ENCODE assay signal across 9 mouse cellular contexts in the genomic region with DNA sequence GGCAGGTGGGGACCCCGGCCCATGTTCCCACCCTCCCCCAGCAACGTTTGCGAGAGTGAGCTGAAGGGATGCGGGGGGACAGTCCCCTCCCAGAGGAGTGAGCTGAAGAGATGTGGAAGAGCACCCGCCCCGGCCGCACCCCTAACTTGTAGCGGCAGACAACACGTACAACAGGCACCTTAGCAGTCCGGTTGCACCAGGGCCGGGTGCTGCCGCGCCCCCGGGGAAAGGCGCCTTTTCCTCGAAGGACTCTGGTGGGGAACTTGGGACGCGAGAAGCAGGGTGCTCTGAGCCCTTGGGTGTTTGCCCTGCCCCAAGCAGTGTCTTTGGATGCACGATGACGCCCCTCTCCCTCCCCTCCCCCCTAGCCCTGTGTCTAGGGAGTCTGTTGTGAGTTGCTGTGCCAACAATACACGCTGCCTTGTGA. TPM values are rescaled to one million over a fixed set of nuclear protein-coding genes. Genes with fewer than 3 reads are reported as not detected.
DNase-seq lines count a peak whose midpoint lies in the region; ATAC-seq and TF ChIP-seq lines count a peak whose summit lies in the region.
"Had no signal": no experiment of that assay in that cellular context is flagged by ENCODE, and none has a peak within 500 bp of the region (broad histone marks: within the 10 kb centered on the region; RNA-seq: fewer than 3 reads in every experiment).

No protein-coding gene starts in this region.

- peak overlapping the region; percentile 95 for H3K27ac ChIP-seq in heart, embryonic 11.5 days (ENCODE audit: low read depth, low read length)
- no peak overlapping the region for H3K27ac ChIP-seq in embryonic fibroblast, embryonic 13.5 days (ENCODE audit: insufficient read depth, low read length)
- H3K27ac ChIP-seq in kidney, embryonic 14.5 days (ENCODE audit: low read depth, low read length): peak overlapping the region; percentile 99

- TF ChIP-seq CTCF in embryonic fibroblast, embryonic 13.5 days (IDR thresholded peaks at IDR 0.05; ENCODE audit: borderline replicate concordance, insufficient read depth, low read length): no peak

- no peak; the same call in 1 of the 2 replicates for ATAC-seq in heart, embryonic 11.5 days (replicated peaks; ENCODE audit: insufficient number of reproducible peaks, low FRiP score, low TSS enrichment)
- ATAC-seq in kidney, embryonic 14.5 days (ENCODE audit: low FRiP score, low TSS enrichment): peak; percentile 44; the same call in 1 of the 2 replicates

- H3K9ac ChIP-seq in heart, embryonic 11.5 days (ENCODE audit: low read depth, low read length): peak overlapping the region; percentile 95
- peak overlapping the region; percentile 92 for H3K9ac ChIP-seq in kidney, embryonic 14.5 days (ENCODE audit: low read depth, low read length)

- no peak for DNase-seq in heart, postnatal 25 days (ENCODE audit: low spot score)
- peak; percentile 53 for DNase-seq in Muller cell, postnatal 12 days (ENCODE audit: inconsistent ontology term)
- DNase-seq in lung, postnatal 25 days (ENCODE audit: low spot score): peak; percentile 23
- peak; percentile 37 for DNase-seq in splenic B cell, adult 2 months (ENCODE audit: low read depth, low spot score)
- no peak for DNase-seq in layer of hippocampus, adult 11-12 months (ENCODE audit: low spot score)

- under 1% methylated on average over 20 of the region's 21 CpGs for WGBS in heart, embryonic 11.5 days (ENCODE audit: insufficient replicate concordance)
- 2% methylated on average over 21 of the region's 21 CpGs for WGBS in kidney, embryonic 14.5 days

- peaks cover 9% of the 10 kb centered on the region; the same call in 1 of the 2 replicates for H3K36me3 ChIP-seq in heart, embryonic 11.5 days (ENCODE audit: control insufficient read depth, insufficient read depth, low read length)
- H3K36me3 ChIP-seq in kidney, embryonic 14.5 days (ENCODE audit: control insufficient read depth, insufficient read depth, low read length): peaks cover 9% of the 10 kb centered on the region; the same call in 1 of the 2 replicates
- H3K36me3 ChIP-seq in splenic B cell, adult 2 months (ENCODE audit: control insufficient read depth, insufficient read depth, low read length, poor library complexity, severe bottlenecking): no peaks in the 10 kb centered on the region

- no peaks in the 10 kb centered on the region for H3K27me3 ChIP-seq in heart, embryonic 11.5 days (ENCODE audit: control insufficient read depth, insufficient read depth, low read length)
- no peaks in the 10 kb centered on the region for H3K27me3 ChIP-seq in kidney, embryonic 14.5 days (ENCODE audit: control insufficient read depth, insufficient read depth, low read length)
- H3K27me3 ChIP-seq in splenic B cell, adult 2 months (ENCODE audit: control insufficient read depth, insufficient read depth, low read length, poor library complexity, severe bottlenecking): peaks cover 2% of the 10 kb centered on the region; the same call in 1 of the 2 replicates

- TF ChIP-seq POLR2A in embryonic fibroblast, embryonic 13.5 days (IDR thresholded peaks at IDR 0.05; ENCODE audit: low read depth, low read length): no peak; the same call in 1 of the 2 replicates

- H3K4me2 ChIP-seq in heart, embryonic 11.5 days: peak overlapping the region; percentile 80
- H3K4me2 ChIP-seq in kidney, embryonic 14.5 days (replicated peaks; ENCODE audit: low read depth, low read length): peak overlapping the region; percentile 88

- H3K9me3 ChIP-seq in heart, embryonic 11.5 days (replicated peaks; ENCODE audit: control insufficient read depth, low read length): no peaks in the 10 kb centered on the region
- H3K9me3 ChIP-seq in kidney, embryonic 14.5 days (ENCODE audit: control insufficient read depth, low read length): no peaks in the 10 kb centered on the region

- H3K4me3 ChIP-seq in heart, embryonic 11.5 days (ENCODE audit: low read depth, low read length): peak overlapping the region; percentile 78
- peak overlapping the region; percentile 75 for H3K4me3 ChIP-seq in embryonic fibroblast, embryonic 13.5 days (ENCODE audit: insufficient read depth, low read length)
- H3K4me3 ChIP-seq in kidney, embryonic 14.5 days (ENCODE audit: low read length): peak overlapping the region; percentile 80

- peaks cover 16% of the 10 kb centered on the region for H3K4me1 ChIP-seq in heart, embryonic 11.5 days (ENCODE audit: control insufficient read depth, insufficient read depth, low read length)
- H3K4me1 ChIP-seq in embryonic fibroblast, embryonic 13.5 days (ENCODE audit: control insufficient read depth, insufficient read depth, low read length): no peaks in the 10 kb centered on the region; the same call in 1 of the 2 replicates
- 0 out of 2 replicates have a peak, but pooled peaks cover 13% of the 10 kb centered on the region for H3K4me1 ChIP-seq in kidney, embryonic 14.5 days (ENCODE audit: control insufficient read depth, insufficient read depth, low read length)

- intact Hi-C loops in heart, postnatal 25 days (cut with DNase I): loop anchor here (5.0 kb wide), 1 partner anchor 39 kb away; no protein-coding TSS in a partner anchor

RNA-seq across cellular contexts. Expression of a gene that starts 0.6 kb away (rescaled TPM):
- 1.8 and 2.4 TPM in 2 replicates for polyA plus RNA-seq in heart, embryonic 11.5 days (2014; fragmentation: Nextera tagmentation; extraction: Ambion mirVana)
- total RNA-seq in heart, postnatal 25 days (2021): 1 to 10 TPM in 1 of 2 experiments, under 1 TPM in 1; 0.92 to 1.8 TPM
- polyA plus RNA-seq in embryonic fibroblast, embryonic 13.5 days (2011; ENCODE audit: insufficient read length, low read depth, missing spikeins): 0.55 and 0.81 TPM in 2 replicates
- polyA plus RNA-seq in kidney, embryonic 14.5 days (2014; fragmentation: Nextera tagmentation; extraction: Ambion mirVana): 1.5 and 2.6 TPM in 2 replicates
- total RNA-seq: neutrophil, adult 5-6 weeks had no signal

Comparison
In these comparisons a context has a peak if more than half of its experiments do, and no peak if none do; other contexts are left out.
1. DNase-seq: peak in Muller cell, postnatal 12 days (single experiment), lung, postnatal 25 days (single experiment) and splenic B cell, adult 2 months (single experiment); none in heart, postnatal 25 days (single experiment) and layer of hippocampus, adult 11-12 months (single experiment).
2. Peak in every context shown above with its lines, with median percentiles within 50 percentile points of each other: H3K4me3 ChIP-seq.